ENCODE assay signal across 15 mouse cellular contexts in genomic region chr11:88169531-88170040, GRCm38 (mm10). TPM values are rescaled to one million over a fixed set of nuclear protein-coding genes. Genes with fewer than 3 reads are reported as not detected.
DNase-seq lines count a peak whose midpoint lies in the region; ATAC-seq and TF ChIP-seq lines count a peak whose summit lies in the region.
"Had no signal": no experiment of that assay in that cellular context is flagged by ENCODE, and none has a peak within 500 bp of the region (broad histone marks: within the 10 kb centered on the region; RNA-seq: fewer than 3 reads in every experiment).

No protein-coding gene starts in this region.

- WGBS in forebrain, embryonic 10.5 days: 13% methylated on average over 32 of the region's 32 CpGs
- WGBS in forebrain, embryonic 15.5 days: 31% methylated on average over 32 of the region's 32 CpGs
- WGBS in hindbrain, embryonic 13.5 days: 26% methylated on average over 32 of the region's 32 CpGs
- WGBS in hindbrain, embryonic 12.5 days: 21% methylated on average over 30 of the region's 32 CpGs
- WGBS in midbrain, embryonic 11.5 days: 18% methylated on average over 32 of the region's 32 CpGs
- WGBS in midbrain, postnatal 0 days: 37% methylated on average over 32 of the region's 32 CpGs
- 9% methylated on average over 32 of the region's 32 CpGs for WGBS in limb, embryonic 12.5 days

- peak overlapping the region; percentile 71 for H3K27ac ChIP-seq in forebrain, embryonic 10.5 days
- no peak overlapping the region for H3K27ac ChIP-seq in forebrain, embryonic 15.5 days (replicated peaks)
- 0 out of 2 replicates have a peak overlapping the region, but pooled peaks have one; percentile 23 for H3K27ac ChIP-seq in hindbrain, embryonic 13.5 days
- H3K27ac ChIP-seq in hindbrain, embryonic 12.5 days: no peak overlapping the region
- H3K27ac ChIP-seq in midbrain, embryonic 11.5 days (ENCODE audit: low read depth, low read length): no peak overlapping the region
- no peak overlapping the region for H3K27ac ChIP-seq in midbrain, postnatal 0 days (ENCODE audit: low read depth, low read length)
- H3K27ac ChIP-seq in limb, embryonic 12.5 days: no peak overlapping the region
- H3K27ac ChIP-seq: left cerebral cortex, adult 2 months; lung, embryonic 15.5 days had no signal

- DNase-seq in forebrain, embryonic 10.5 days (ENCODE audit: extremely low spot score, low spot score): no peak
- DNase-seq in midbrain, embryonic 11.5 days (ENCODE audit: low spot score, missing footprints): no peak
- no peak for DNase-seq in midbrain, postnatal 0 days (ENCODE audit: low spot score)
- DNase-seq in urinary bladder, adult 2 months (ENCODE audit: low spot score): no peak
- DNase-seq: cerebellum, postnatal 36 days; kidney, postnatal 14 days; thymus, adult 2 months had no signal

- H3K27me3 ChIP-seq in forebrain, embryonic 10.5 days (ENCODE audit: poor library complexity, severe bottlenecking): peaks cover 44% of the 10 kb centered on the region
- no peaks in the 10 kb centered on the region for H3K27me3 ChIP-seq in forebrain, embryonic 15.5 days
- H3K27me3 ChIP-seq in hindbrain, embryonic 13.5 days: peaks cover 19% of the 10 kb centered on the region
- H3K27me3 ChIP-seq in hindbrain, embryonic 12.5 days: peaks cover 12% of the 10 kb centered on the region
- 0 out of 2 replicates have a peak, but pooled peaks cover 2% of the 10 kb centered on the region for H3K27me3 ChIP-seq in midbrain, embryonic 11.5 days (ENCODE audit: control insufficient read depth, insufficient read depth, low read length)
- no peaks in the 10 kb centered on the region for H3K27me3 ChIP-seq in midbrain, postnatal 0 days (ENCODE audit: insufficient read depth, low read length)
- peaks cover 40% of the 10 kb centered on the region for H3K27me3 ChIP-seq in limb, embryonic 12.5 days
- H3K27me3 ChIP-seq: lung, embryonic 15.5 days had no signal

- H3K4me2 ChIP-seq in forebrain, embryonic 15.5 days (replicated peaks): no peak overlapping the region
- H3K4me2 ChIP-seq in hindbrain, embryonic 13.5 days: no peak overlapping the region
- H3K4me2 ChIP-seq in hindbrain, embryonic 12.5 days (replicated peaks): no peak overlapping the region
- peak overlapping the region; percentile 25 for H3K4me2 ChIP-seq in midbrain, embryonic 11.5 days
- no peak overlapping the region for H3K4me2 ChIP-seq in midbrain, postnatal 0 days (ENCODE audit: low read depth, low read length, poor library complexity, severe bottlenecking)
- peak overlapping the region; percentile 37 for H3K4me2 ChIP-seq in limb, embryonic 12.5 days
- H3K4me2 ChIP-seq: forebrain, embryonic 12.5 days; lung, embryonic 15.5 days had no signal

- H3K4me1 ChIP-seq in forebrain, embryonic 10.5 days: peaks cover 87% of the 10 kb centered on the region
- peaks cover 24% of the 10 kb centered on the region for H3K4me1 ChIP-seq in forebrain, embryonic 15.5 days
- H3K4me1 ChIP-seq in hindbrain, embryonic 13.5 days (replicated peaks): peaks cover 70% of the 10 kb centered on the region
- H3K4me1 ChIP-seq in hindbrain, embryonic 12.5 days: peaks cover 55% of the 10 kb centered on the region
- H3K4me1 ChIP-seq in midbrain, embryonic 11.5 days (ENCODE audit: control insufficient read depth, insufficient read depth, low read length): peaks cover 35% of the 10 kb centered on the region
- peaks cover 9% of the 10 kb centered on the region; the same call in 1 of the 2 replicates for H3K4me1 ChIP-seq in midbrain, postnatal 0 days (ENCODE audit: insufficient read depth, low read length)
- peaks cover 64% of the 10 kb centered on the region for H3K4me1 ChIP-seq in limb, embryonic 12.5 days (replicated peaks)

- H3K4me3 ChIP-seq in forebrain, embryonic 10.5 days: peak overlapping the region; percentile 22
- no peak overlapping the region for H3K4me3 ChIP-seq in forebrain, embryonic 15.5 days
- H3K4me3 ChIP-seq in hindbrain, embryonic 13.5 days: no peak overlapping the region
- H3K4me3 ChIP-seq in hindbrain, embryonic 12.5 days: no peak overlapping the region
- H3K4me3 ChIP-seq in midbrain, embryonic 11.5 days (ENCODE audit: low read depth, low read length): no peak overlapping the region
- H3K4me3 ChIP-seq in midbrain, postnatal 0 days (ENCODE audit: low read depth, low read length): no peak overlapping the region
- H3K4me3 ChIP-seq in limb, embryonic 12.5 days (replicated peaks): peak overlapping the region; percentile 19
- H3K4me3 ChIP-seq: forebrain, embryonic 12.5 days; left cerebral cortex, adult 2 months; lung, embryonic 15.5 days had no signal

- no peaks in the 10 kb centered on the region for H3K9me3 ChIP-seq in forebrain, embryonic 10.5 days
- H3K9me3 ChIP-seq in forebrain, embryonic 15.5 days: no peaks in the 10 kb centered on the region
- H3K9me3 ChIP-seq in hindbrain, embryonic 13.5 days: no peaks in the 10 kb centered on the region
- H3K9me3 ChIP-seq in hindbrain, embryonic 12.5 days (replicated peaks): no peaks in the 10 kb centered on the region
- no peaks in the 10 kb centered on the region for H3K9me3 ChIP-seq in midbrain, embryonic 11.5 days (ENCODE audit: control insufficient read depth, low read length)
- no peaks in the 10 kb centered on the region for H3K9me3 ChIP-seq in midbrain, postnatal 0 days (ENCODE audit: low read length)
- H3K9me3 ChIP-seq in limb, embryonic 12.5 days: no peaks in the 10 kb centered on the region
- H3K9me3 ChIP-seq: forebrain, embryonic 12.5 days; lung, embryonic 15.5 days had no signal

- ATAC-seq in forebrain, embryonic 15.5 days (replicated peaks): no peak
- ATAC-seq in hindbrain, embryonic 13.5 days (ENCODE audit: low FRiP score): no peak
- no peak for ATAC-seq in hindbrain, embryonic 12.5 days (ENCODE audit: low FRiP score)
- ATAC-seq in midbrain, embryonic 11.5 days (ENCODE audit: low FRiP score): no peak
- ATAC-seq in midbrain, postnatal 0 days (ENCODE audit: low FRiP score): no peak
- ATAC-seq in limb, embryonic 12.5 days (ENCODE audit: insufficient number of reproducible peaks, insufficient read depth, low FRiP score, low TSS enrichment, low read depth): no peak
- ATAC-seq: midbrain, embryonic 16.5 days had no signal

- H3K9ac ChIP-seq in forebrain, embryonic 15.5 days (replicated peaks): no peak overlapping the region
- peak overlapping the region; percentile 53 for H3K9ac ChIP-seq in hindbrain, embryonic 13.5 days
- no peak overlapping the region for H3K9ac ChIP-seq in hindbrain, embryonic 12.5 days
- H3K9ac ChIP-seq in midbrain, embryonic 11.5 days (ENCODE audit: low read length): peak overlapping the region; percentile 14; the same call in 1 of the 2 replicates
- H3K9ac ChIP-seq in midbrain, postnatal 0 days (replicated peaks; ENCODE audit: low read length, poor library complexity, severe bottlenecking): no peak overlapping the region
- H3K9ac ChIP-seq in limb, embryonic 12.5 days (replicated peaks): peak overlapping the region; percentile 45
- H3K9ac ChIP-seq: lung, embryonic 15.5 days had no signal

- TF ChIP-seq CTCF in midbrain, postnatal 0 days (IDR thresholded peaks at IDR 0.05): no peak

- H3K36me3 ChIP-seq in forebrain, embryonic 10.5 days (replicated peaks): peaks cover 26% of the 10 kb centered on the region
- no peaks in the 10 kb centered on the region for H3K36me3 ChIP-seq in forebrain, embryonic 15.5 days
- H3K36me3 ChIP-seq in hindbrain, embryonic 13.5 days: peaks cover 3% of the 10 kb centered on the region; the same call in 1 of the 2 replicates
- H3K36me3 ChIP-seq in hindbrain, embryonic 12.5 days: no peaks in the 10 kb centered on the region
- H3K36me3 ChIP-seq in midbrain, embryonic 11.5 days (ENCODE audit: control insufficient read depth, insufficient read depth, low read length): no peaks in the 10 kb centered on the region
- 0 out of 2 replicates have a peak, but pooled peaks cover 3% of the 10 kb centered on the region for H3K36me3 ChIP-seq in midbrain, postnatal 0 days (ENCODE audit: insufficient read depth, low read length)
- no peaks in the 10 kb centered on the region for H3K36me3 ChIP-seq in limb, embryonic 12.5 days
- H3K36me3 ChIP-seq: lung, embryonic 15.5 days had no signal

RNA-seq across cellular contexts. Expression of gene Mrps23, which starts 34.6 kb away (rescaled TPM):
- polyA plus RNA-seq in forebrain, embryonic 10.5 days (2016; fragmentation: Nextera tagmentation; extraction: Ambion mirVana): 65.5 and 72.6 TPM in 2 replicates
- 67.0 and 68.1 TPM in 2 replicates for polyA plus RNA-seq in forebrain, embryonic 15.5 days (2015; fragmentation: Nextera tagmentation; extraction: Ambion mirVana)
- 71.1 TPM in 2 replicates for polyA plus RNA-seq in hindbrain, embryonic 13.5 days (2015; fragmentation: Nextera tagmentation; extraction: Ambion mirVana)
- polyA plus RNA-seq in hindbrain, embryonic 12.5 days (2016; fragmentation: Nextera tagmentation; extraction: Ambion mirVana): 57.4 and 66.8 TPM in 2 replicates
- 88.8 TPM in 2 replicates for polyA plus RNA-seq in midbrain, embryonic 11.5 days (2014; fragmentation: Nextera tagmentation; extraction: Ambion mirVana)
- 29.4 and 35.5 TPM in 2 replicates for total RNA-seq in midbrain, postnatal 0 days (2014; rRNA removed)
- 63.0 and 63.2 TPM in 2 replicates for polyA plus RNA-seq in midbrain, postnatal 0 days (2015; fragmentation: Nextera tagmentation; extraction: Ambion mirVana)
- polyA plus RNA-seq in limb, embryonic 12.5 days (2016; fragmentation: Nextera tagmentation; extraction: Ambion mirVana): 53.2 and 59.5 TPM in 2 replicates
- 77.3 and 83.9 TPM in 2 replicates for polyA plus RNA-seq in urinary bladder, adult 2 months (2012; rRNA removed)

Comparison
In these comparisons a context has a peak if more than half of its experiments do, and no peak if none do; other contexts are left out.
1. H3K27ac ChIP-seq: peak in forebrain, embryonic 10.5 days (single experiment) and hindbrain, embryonic 13.5 days (single experiment); none in forebrain, embryonic 15.5 days (single experiment), hindbrain, embryonic 12.5 days (single experiment), midbrain, embryonic 11.5 days (single experiment), midbrain, postnatal 0 days (single experiment) and limb, embryonic 12.5 days (single experiment).
2. H3K4me3 ChIP-seq: peak in forebrain, embryonic 10.5 days (single experiment) and limb, embryonic 12.5 days (single experiment); none in forebrain, embryonic 15.5 days (single experiment), hindbrain, embryonic 13.5 days (single experiment), hindbrain, embryonic 12.5 days (single experiment), midbrain, embryonic 11.5 days (single experiment) and midbrain, postnatal 0 days (single experiment).
3. H3K4me2 ChIP-seq: peak in midbrain, embryonic 11.5 days (single experiment) and limb, embryonic 12.5 days (single experiment); none in forebrain, embryonic 15.5 days (single experiment), hindbrain, embryonic 13.5 days (single experiment), hindbrain, embryonic 12.5 days (single experiment) and midbrain, postnatal 0 days (single experiment).
4. H3K9ac ChIP-seq: peak in hindbrain, embryonic 13.5 days (single experiment), midbrain, embryonic 11.5 days (single experiment) and limb, embryonic 12.5 days (single experiment); none in forebrain, embryonic 15.5 days (single experiment), hindbrain, embryonic 12.5 days (single experiment) and midbrain, postnatal 0 days (single experiment).